Comparison of ENCODE assay signal across 20 mouse cellular contexts in genomic region chr17:65604315-65604714, GRCm38 (mm10). TPM values are rescaled to one million over a fixed set of nuclear protein-coding genes. Genes with fewer than 3 reads are reported as not detected.
DNase-seq lines count a peak whose midpoint lies in the region; ATAC-seq and TF ChIP-seq lines count a peak whose summit lies in the region.
"Had no signal": no experiment of that assay in that cellular context is flagged by ENCODE, and none has a peak within 500 bp of the region (broad histone marks: within the 10 kb centered on the region; RNA-seq: fewer than 3 reads in every experiment).

No protein-coding gene starts in this region.

- no peak for TF ChIP-seq POLR2A in liver, adult 2 months (IDR thresholded peaks at IDR 0.05; ENCODE audit: extremely low read depth, insufficient read depth, low read length)

- no peaks in the 10 kb centered on the region for H3K9me3 ChIP-seq in liver, embryonic 15.5 days (replicated peaks)
- H3K9me3 ChIP-seq: forebrain, embryonic 10.5 days; midbrain, embryonic 13.5 days; neural tube, embryonic 12.5 days had no signal

- no peak overlapping the region for H3K9ac ChIP-seq in liver, adult 2 months (ENCODE audit: low read depth, low read length)
- no peak overlapping the region for H3K9ac ChIP-seq in liver, embryonic 15.5 days
- H3K9ac ChIP-seq: hindbrain, embryonic 14.5 days; midbrain, embryonic 13.5 days; neural tube, embryonic 12.5 days had no signal

- TF ChIP-seq CTCF in liver, adult 2 months (IDR thresholded peaks at IDR 0.05; ENCODE audit: low read depth, low read length), result no peak

- H3K36me3 ChIP-seq in liver, adult 2 months (ENCODE audit: control insufficient read depth, insufficient read depth, low read length), result no peaks in the 10 kb centered on the region
- peaks cover 6% of the 10 kb centered on the region; the same call in 1 of the 2 replicates for H3K36me3 ChIP-seq in liver, embryonic 15.5 days (replicated peaks)
- H3K36me3 ChIP-seq: midbrain, embryonic 13.5 days; neural tube, embryonic 12.5 days had no signal

- H3K4me3 ChIP-seq in liver, adult 2 months (ENCODE audit: insufficient read depth, low read depth, low read length), result no peak overlapping the region
- no peak overlapping the region for H3K4me3 ChIP-seq in liver, embryonic 15.5 days (replicated peaks)
- H3K4me3 ChIP-seq: forebrain, embryonic 10.5 days; midbrain, embryonic 13.5 days; neural tube, embryonic 12.5 days had no signal

- H3K27ac ChIP-seq in liver, adult 2 months (replicated peaks; ENCODE audit: insufficient read depth, low read depth, low read length), result no peak overlapping the region
- peak overlapping the region; percentile 48; the same call in 1 of the 2 replicates for H3K27ac ChIP-seq in liver, embryonic 15.5 days (replicated peaks)
- H3K27ac ChIP-seq: forebrain, embryonic 10.5 days; hindbrain, embryonic 14.5 days; midbrain, embryonic 13.5 days; neural tube, embryonic 12.5 days had no signal

- peak; percentile 43 for ATAC-seq in activated CD4-positive, CD25-positive, alpha-beta regulatory T cell, adult 4 months
- ATAC-seq in liver, embryonic 15.5 days (ENCODE audit: insufficient read depth), result no peak
- ATAC-seq in neutrophil, adult 5-6 weeks (ENCODE audit: extremely low read depth, insufficient number of reproducible peaks, low FRiP score, poor library complexity, severe bottlenecking), result peak; percentile 51; the same call in 1 of the 2 replicates
- no peak for ATAC-seq in erythroblast, adult 5-6 weeks (replicated peaks; ENCODE audit: low FRiP score, poor library complexity, severe bottlenecking)
- ATAC-seq: midbrain, embryonic 13.5 days had no signal

- no peak overlapping the region for H3K4me2 ChIP-seq in liver, embryonic 15.5 days
- H3K4me2 ChIP-seq: hindbrain, embryonic 14.5 days; midbrain, embryonic 13.5 days; neural tube, embryonic 12.5 days had no signal

- DNase-seq in liver, adult 2 months (ENCODE audit: extremely low read depth, low read depth, low spot score), result peak; percentile 50
- DNase-seq in liver, result no peak
- no peak for DNase-seq in urinary bladder, postnatal 25 days (ENCODE audit: low spot score)
- DNase-seq in thymus, postnatal 10 days (ENCODE audit: low spot score in 2 of 2), result no peak
- DNase-seq: cerebellum, adult 9-11 months; kidney, adult 9 months; lung, adult 2 months; spleen, adult 18-20 months had no signal

- H3K79me2 ChIP-seq in liver, adult 2 months (ENCODE audit: control insufficient read depth, insufficient read depth, low read length), result peaks cover 33% of the 10 kb centered on the region

- H3K4me1 ChIP-seq in liver, adult 2 months (ENCODE audit: control insufficient read depth, insufficient read depth, low read length), result peaks cover 52% of the 10 kb centered on the region
- H3K4me1 ChIP-seq in liver, embryonic 15.5 days (replicated peaks), result peaks cover 75% of the 10 kb centered on the region

- no peaks in the 10 kb centered on the region for H3K27me3 ChIP-seq in liver, adult 2 months (ENCODE audit: control insufficient read depth, insufficient read depth, low read length)
- no peaks in the 10 kb centered on the region for H3K27me3 ChIP-seq in liver, embryonic 15.5 days
- H3K27me3 ChIP-seq: CH12.LX; midbrain, embryonic 13.5 days; neural tube, embryonic 12.5 days had no signal

RNA-seq across cellular contexts. Expression of gene Vapa, which starts 9.0 kb away (rescaled TPM):
- 48.9 and 51.7 TPM in 2 replicates for total RNA-seq in liver, adult 2 months (2014; rRNA removed)
- 17.9 and 19.0 TPM in 2 replicates for polyA plus RNA-seq in liver, adult 2 months (2012; rRNA removed)
- polyA plus RNA-seq in activated CD4-positive, CD25-positive, alpha-beta regulatory T cell, adult 4 months (2017; shearing (Covaris generic)), result 10 to 100 TPM; 23.3 to 44.9 TPM
- polyA plus RNA-seq in liver, embryonic 15.5 days (2015; fragmentation: Nextera tagmentation; extraction: Ambion mirVana), result 57.9 and 63.9 TPM in 2 replicates
- 91.2 and 98.1 TPM in 2 replicates for total RNA-seq in neutrophil, adult 5-6 weeks (2017)
- total RNA-seq in erythroblast, adult 5-6 weeks (2015; ENCODE audit: low replicate concordance), result 39.3 and 48.2 TPM in 2 replicates
- total RNA-seq in erythroblast, adult 5-6 weeks (2017; ENCODE audit: low replicate concordance), result 28.4 and 31.3 TPM in 2 replicates

RNA-seq across cellular contexts. Expression of gene Txndc2, which starts 37.7 kb away (rescaled TPM):
- not detected in 2 replicates for total RNA-seq in liver, adult 2 months (2014; rRNA removed)
- polyA plus RNA-seq in liver, adult 2 months (2012; rRNA removed), result not detected in 2 replicates
- polyA plus RNA-seq in activated CD4-positive, CD25-positive, alpha-beta regulatory T cell, adult 4 months (2017; shearing (Covaris generic)), result not detected
- polyA plus RNA-seq in liver, embryonic 15.5 days (2015; fragmentation: Nextera tagmentation; extraction: Ambion mirVana), result not detected in 2 replicates
- 0.23 TPM in 1 of 2 replicates, not detected in the other for total RNA-seq in neutrophil, adult 5-6 weeks (2017)
- total RNA-seq in erythroblast, adult 5-6 weeks (2015; ENCODE audit: low replicate concordance), result not detected in 2 replicates
- not detected in 2 replicates for total RNA-seq in erythroblast, adult 5-6 weeks (2017; ENCODE audit: low replicate concordance)
- total RNA-seq: CH12.LX; layer of hippocampus, adult 18-20 months; left cerebral cortex, postnatal 25 days had no signal
- polyA plus RNA-seq: forebrain, embryonic 10.5 days; heart, embryonic 14.5 days; midbrain, embryonic 13.5 days had no signal

Comparison
In these comparisons a context has a peak if more than half of its experiments do, and no peak if none do; other contexts are left out.
1. ATAC-seq: peak in activated CD4-positive, CD25-positive, alpha-beta regulatory T cell, adult 4 months (single experiment) and neutrophil, adult 5-6 weeks (single experiment); none in liver, embryonic 15.5 days (single experiment) and erythroblast, adult 5-6 weeks (single experiment).